In the genomic region with DNA sequence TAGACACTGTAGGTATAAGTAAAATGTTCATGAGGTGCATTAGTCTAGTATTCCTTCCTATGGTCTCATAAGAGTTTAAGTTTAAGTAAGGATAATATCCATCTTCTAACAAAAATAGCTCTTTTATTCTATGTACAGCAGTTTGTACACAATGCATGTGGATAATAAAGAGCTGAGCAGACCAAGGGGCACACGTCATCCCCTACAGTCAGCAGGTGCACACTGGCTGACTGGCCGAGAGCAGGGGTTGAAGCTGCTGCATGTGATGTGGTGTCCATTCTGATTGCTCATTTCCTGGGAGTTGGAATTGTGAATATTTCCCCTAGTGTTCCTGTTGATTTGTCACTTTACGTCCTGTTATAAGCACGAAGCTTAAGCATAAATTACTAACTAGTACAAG, we compare ENCODE assay signal across 15 mouse cellular contexts.
"Had no signal": no experiment of that assay in that cellular context is flagged by ENCODE, and none has a peak within 500 bp of the region (broad histone marks: within the 10 kb centered on the region; RNA-seq: fewer than 3 reads in every experiment).

No protein-coding gene starts in this region.

- H3K9me3 ChIP-seq: liver, embryonic 12.5 days; neural tube, embryonic 13.5 days; neural tube, embryonic 15.5 days; stomach, embryonic 15.5 days had no signal

- ATAC-seq: liver, embryonic 12.5 days had no signal

- H3K9ac ChIP-seq: liver, embryonic 12.5 days; liver, embryonic 14.5 days; lung, embryonic 14.5 days; neural tube, embryonic 13.5 days; neural tube, embryonic 15.5 days; stomach, embryonic 15.5 days had no signal

- H3K27ac ChIP-seq: liver, embryonic 12.5 days; liver, embryonic 14.5 days; neural tube, embryonic 13.5 days; neural tube, embryonic 15.5 days; stomach, embryonic 15.5 days; stomach, postnatal 0 days had no signal

- DNase-seq: lung, adult 18-20 months; lung, embryonic 14.5 days; lung, postnatal 10 days; lung, postnatal 4 days; right cerebral cortex, postnatal 14 days; thymus, adult 2 months; thymus, postnatal 25 days; thymus, postnatal 4 days had no signal

- H3K36me3 ChIP-seq: liver, embryonic 12.5 days; neural tube, embryonic 13.5 days; neural tube, embryonic 15.5 days; stomach, embryonic 15.5 days had no signal

- H3K4me2 ChIP-seq: liver, embryonic 12.5 days; lung, embryonic 14.5 days; neural tube, embryonic 13.5 days; neural tube, embryonic 15.5 days; stomach, embryonic 15.5 days had no signal

- H3K27me3 ChIP-seq: liver, embryonic 12.5 days; neural tube, embryonic 13.5 days; neural tube, embryonic 15.5 days; stomach, embryonic 15.5 days had no signal

- H3K4me1 ChIP-seq: liver, embryonic 12.5 days; neural tube, embryonic 13.5 days; neural tube, embryonic 15.5 days; stomach, embryonic 15.5 days had no signal

- H3K4me3 ChIP-seq: liver, embryonic 12.5 days; myocyte; neural tube, embryonic 13.5 days; neural tube, embryonic 15.5 days; stomach, embryonic 15.5 days had no signal
